ENCODE assay signal across 9 mouse cellular contexts in the genomic region with DNA sequence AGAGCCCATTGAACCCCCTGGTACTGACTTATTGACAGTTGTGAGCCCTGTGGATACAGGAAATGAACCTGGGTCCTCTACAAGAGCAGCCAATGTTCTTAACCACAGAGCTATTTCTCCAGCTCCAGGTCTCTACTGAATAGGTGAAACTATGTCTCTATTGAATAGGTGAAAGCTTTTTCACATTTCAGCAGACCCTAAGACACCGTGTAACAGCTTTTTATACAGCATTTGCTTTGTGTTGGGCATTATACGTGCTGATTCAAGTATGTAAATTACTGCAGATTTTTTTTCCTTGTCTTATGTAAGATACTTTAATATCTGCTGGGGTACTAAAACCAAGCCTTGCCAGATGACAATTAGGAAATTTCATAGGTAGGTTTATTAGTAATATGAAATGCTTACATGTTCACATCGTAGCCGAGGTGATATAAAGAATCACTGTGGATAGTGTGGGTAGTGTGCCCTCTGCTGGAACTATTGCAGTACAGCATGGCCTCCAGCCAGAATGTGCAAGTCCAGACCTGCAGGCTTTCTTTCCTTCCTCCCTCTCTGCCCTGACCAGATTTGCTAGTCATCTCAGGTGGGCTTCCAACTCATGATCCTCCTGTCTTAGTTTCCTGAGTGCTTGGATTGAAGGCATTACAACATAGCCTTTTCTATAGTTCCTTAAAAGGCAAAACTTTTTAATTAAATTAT. TPM values are rescaled to one million over a fixed set of nuclear protein-coding genes. Genes with fewer than 3 reads are reported as not detected.
DNase-seq lines count a peak whose midpoint lies in the region; ATAC-seq lines count a peak whose summit lies in the region.
"Had no signal": no experiment of that assay in that cellular context is flagged by ENCODE, and none has a peak within 500 bp of the region (broad histone marks: within the 10 kb centered on the region; RNA-seq: fewer than 3 reads in every experiment).

No protein-coding gene starts in this region.

- no peak overlapping the region for H3K27ac ChIP-seq in limb, embryonic 10.5 days
- H3K27ac ChIP-seq in stomach, embryonic 16.5 days (ENCODE audit: low read length): no peak overlapping the region
- H3K27ac ChIP-seq: embryonic facial prominence, embryonic 15.5 days had no signal

- H3K9me3 ChIP-seq in limb, embryonic 10.5 days (replicated peaks): no peaks in the 10 kb centered on the region
- H3K9me3 ChIP-seq in stomach, embryonic 16.5 days (replicated peaks; ENCODE audit: control insufficient read depth, low read length): no peaks in the 10 kb centered on the region
- H3K9me3 ChIP-seq: embryonic facial prominence, embryonic 15.5 days had no signal

- no peak overlapping the region for H3K4me3 ChIP-seq in limb, embryonic 10.5 days
- H3K4me3 ChIP-seq in stomach, embryonic 16.5 days (replicated peaks; ENCODE audit: low read length): no peak overlapping the region
- H3K4me3 ChIP-seq: embryonic facial prominence, embryonic 15.5 days had no signal

- peak; percentile 13; the same call in 1 of the 2 replicates for ATAC-seq in stomach, embryonic 16.5 days (ENCODE audit: insufficient read depth, low FRiP score)

- no peaks in the 10 kb centered on the region for H3K27me3 ChIP-seq in limb, embryonic 10.5 days (ENCODE audit: low read depth, poor library complexity, severe bottlenecking)
- no peaks in the 10 kb centered on the region for H3K27me3 ChIP-seq in stomach, embryonic 16.5 days (ENCODE audit: control insufficient read depth, insufficient read depth, low read length)
- H3K27me3 ChIP-seq: embryonic facial prominence, embryonic 15.5 days had no signal

- WGBS in limb, embryonic 10.5 days: 81% methylated on average over 4 of the region's 4 CpGs
- WGBS in stomach, embryonic 16.5 days: 47% methylated on average over 4 of the region's 4 CpGs

- DNase-seq in urinary bladder, postnatal 14 days (ENCODE audit: low spot score): peak; percentile 62
- no peak for DNase-seq in urinary bladder, adult 2 months (ENCODE audit: low spot score)
- peak; percentile 60 for DNase-seq in cerebellum, adult 9-10 months
- peak; percentile 26 to 54 for DNase-seq in frontal cortex, postnatal 10 days (ENCODE audit: low spot score in 2 of 2)
- DNase-seq in kidney, adult 8-10 months: peak; percentile 24 to 64
- DNase-seq in limb, embryonic 10.5 days (ENCODE audit: low spot score): peak; percentile 77
- DNase-seq in natural killer cell, adult 2 months (ENCODE audit: low spot score in 2 of 2): peak; percentile 3 to 33

- H3K36me3 ChIP-seq in limb, embryonic 10.5 days: peaks cover 12% of the 10 kb centered on the region; the same call in 1 of the 2 replicates
- no peaks in the 10 kb centered on the region for H3K36me3 ChIP-seq in stomach, embryonic 16.5 days (ENCODE audit: control insufficient read depth, insufficient read depth, low read length)
- H3K36me3 ChIP-seq: embryonic facial prominence, embryonic 15.5 days had no signal

- H3K9ac ChIP-seq in stomach, embryonic 16.5 days (ENCODE audit: low read length): no peak overlapping the region
- H3K9ac ChIP-seq: embryonic facial prominence, embryonic 15.5 days had no signal

- H3K4me2 ChIP-seq in stomach, embryonic 16.5 days (ENCODE audit: low read depth, low read length): no peak overlapping the region
- H3K4me2 ChIP-seq: embryonic facial prominence, embryonic 15.5 days had no signal

- no peaks in the 10 kb centered on the region for H3K4me1 ChIP-seq in limb, embryonic 10.5 days
- H3K4me1 ChIP-seq in stomach, embryonic 16.5 days (ENCODE audit: control insufficient read depth, insufficient read depth, low read length): no peaks in the 10 kb centered on the region
- H3K4me1 ChIP-seq: embryonic facial prominence, embryonic 15.5 days had no signal

RNA-seq across cellular contexts. Expression of a gene that starts 37.6 kb away (rescaled TPM):
- polyA plus RNA-seq in urinary bladder, adult 2 months (2012; rRNA removed): 53.7 and 57.4 TPM in 2 replicates
- 4.1 and 5.3 TPM in 2 replicates for polyA plus RNA-seq in limb, embryonic 10.5 days (2016; fragmentation: Nextera tagmentation; extraction: Ambion mirVana)
- 6.8 and 8.1 TPM in 2 replicates for polyA plus RNA-seq in stomach, embryonic 16.5 days (2015; fragmentation: Nextera tagmentation; extraction: Ambion mirVana)
